Mouse (Mus musculus) embryonic fibroblast, embryonic 13.5 days (primary cell): ENCODE measurements around the gene Hoxa11.

Source experiments
- CTCF ChIP-seq: IDR thresholded peaks from 2 replicates; pipeline ENCODE4 v1.5.1; 2011; ENCODE audit warnings: mild to moderate bottlenecking, control low read depth, low read length, moderate library complexity, borderline replicate concordance; ENCODE audit not compliant: insufficient read depth
- POLR2A ChIP-seq: IDR thresholded peaks from 2 replicates; pipeline ENCODE4 v1.6.1; 2011; ENCODE audit warnings: low read depth, mild to moderate bottlenecking, control low read depth, low read length, moderate library complexity

- TF ChIP-seq CTCF, result no peak
- no peak for TF ChIP-seq POLR2A
Measured at GRCm38 (mm10) chr6:52239625-52240388, 5.8 kb downstream of the Hoxa11 start.
